Mouse (Mus musculus): ENCODE results near the gene Ubl5. TPM values are rescaled to one million over a fixed set of nuclear protein-coding genes. Genes with fewer than 3 reads are reported as not detected.

Ubl5 gene
- total RNA-seq, 2 experiments from 2014 or later = 151 to 420 TPM

DNA sequence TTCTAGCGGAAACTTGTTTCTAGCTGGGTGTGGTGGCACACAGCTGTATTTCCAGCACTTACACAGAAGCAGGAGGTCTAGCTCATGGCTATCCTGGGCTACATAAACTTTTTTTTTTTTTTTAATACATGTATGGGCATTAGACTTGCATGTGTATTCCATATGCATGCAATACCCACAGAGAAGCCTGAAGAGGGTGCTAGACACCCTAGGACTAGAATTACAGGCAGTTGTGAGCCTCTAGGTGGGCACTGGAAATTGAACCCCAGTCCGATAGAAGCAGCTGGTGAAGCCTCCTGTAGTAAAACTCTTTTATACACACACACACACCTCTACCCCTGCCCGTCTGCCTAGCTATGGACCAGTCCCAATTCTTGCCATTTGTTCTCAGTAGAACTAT lies 11.2 kb downstream of the Ubl5 start:
- no peak for ATAC-seq (replicated peaks; ENCODE audit: poor library complexity)

DNA sequence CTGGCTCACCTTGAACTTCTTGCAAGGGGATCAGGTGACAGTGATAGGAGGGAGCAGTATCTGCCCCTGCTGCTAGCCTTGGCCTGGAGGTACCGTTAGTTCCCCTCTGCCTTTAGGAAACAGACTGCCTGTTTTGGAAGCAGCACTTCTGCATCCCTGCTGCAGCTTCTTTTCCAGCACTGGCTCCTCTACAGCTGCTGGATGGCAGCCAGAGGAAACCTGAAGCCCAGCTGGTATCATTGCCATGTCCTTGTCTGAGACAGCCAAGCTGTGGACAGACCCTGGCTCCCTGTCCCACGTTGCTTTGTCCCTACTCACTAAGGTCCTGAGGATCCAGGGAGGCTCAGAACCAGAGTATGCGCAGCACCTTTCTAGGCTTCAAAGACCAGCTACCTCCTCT lies 14.9 kb downstream of the Ubl5 start:
- no peak for ATAC-seq (replicated peaks; ENCODE audit: poor library complexity)

DNA sequence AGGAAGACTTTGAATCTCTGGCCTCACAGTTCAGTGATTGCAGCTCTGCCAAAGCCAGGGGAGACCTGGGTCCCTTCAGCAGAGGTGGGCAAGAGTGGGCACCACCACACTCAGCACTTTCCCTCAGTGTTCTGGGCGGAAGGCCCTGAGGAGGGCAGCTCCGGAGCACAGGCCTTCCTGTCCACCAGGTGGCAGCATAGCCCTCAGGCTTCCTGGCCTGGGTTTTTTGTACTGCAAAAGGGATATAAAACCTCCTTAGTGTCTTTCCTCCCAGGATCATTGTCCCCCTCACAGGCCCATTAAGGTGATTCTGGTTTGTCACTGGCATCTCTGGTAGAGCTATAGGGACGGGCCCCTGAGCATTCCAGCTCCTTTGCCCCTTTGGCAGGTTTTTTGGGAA lies 19.6 kb downstream of the Ubl5 start:
- ATAC-seq (replicated peaks; ENCODE audit: poor library complexity) = peak; percentile 76

DNA sequence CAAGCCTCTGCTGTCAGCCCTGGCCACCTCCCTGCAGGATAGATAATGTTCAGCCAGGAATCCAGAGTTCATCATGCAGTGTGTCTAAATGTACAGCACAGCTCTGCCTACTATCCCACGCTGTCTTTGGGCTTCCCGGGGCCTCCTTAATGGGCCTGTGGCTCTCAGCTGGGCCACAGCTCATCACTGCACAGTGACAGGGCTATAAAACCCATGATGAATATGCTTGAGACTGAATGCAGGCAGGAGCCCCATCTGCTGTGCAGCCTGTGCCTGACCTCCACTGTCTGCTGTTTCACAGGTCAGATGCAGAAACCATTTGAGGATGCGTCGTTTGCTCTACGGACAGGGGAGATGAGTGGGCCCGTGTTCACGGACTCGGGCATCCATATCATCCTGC lies 20.2 kb downstream of the Ubl5 start:
- ATAC-seq (replicated peaks; ENCODE audit: poor library complexity) = no peak

DNA sequence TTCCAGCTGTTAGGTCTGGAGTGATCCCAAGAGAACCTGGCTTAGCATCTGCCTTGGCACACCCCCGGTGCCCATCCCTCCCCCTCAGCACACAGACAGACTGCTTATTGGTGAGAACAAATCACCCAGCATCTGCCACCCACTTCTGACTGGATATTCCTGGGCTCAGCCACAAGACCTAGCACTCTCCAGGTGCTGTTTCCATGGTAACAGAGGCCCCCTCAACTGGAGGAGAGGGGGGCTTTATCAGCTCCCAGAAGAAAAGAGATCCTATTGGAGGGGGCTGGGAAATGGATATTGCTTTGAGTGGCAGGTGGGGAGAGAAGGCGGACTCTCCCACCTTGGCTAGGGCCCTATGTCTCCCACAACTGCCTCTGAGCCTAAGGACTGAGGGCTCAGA lies 21.3 kb downstream of the Ubl5 start:
- no peak for ATAC-seq (replicated peaks; ENCODE audit: poor library complexity)

DNA sequence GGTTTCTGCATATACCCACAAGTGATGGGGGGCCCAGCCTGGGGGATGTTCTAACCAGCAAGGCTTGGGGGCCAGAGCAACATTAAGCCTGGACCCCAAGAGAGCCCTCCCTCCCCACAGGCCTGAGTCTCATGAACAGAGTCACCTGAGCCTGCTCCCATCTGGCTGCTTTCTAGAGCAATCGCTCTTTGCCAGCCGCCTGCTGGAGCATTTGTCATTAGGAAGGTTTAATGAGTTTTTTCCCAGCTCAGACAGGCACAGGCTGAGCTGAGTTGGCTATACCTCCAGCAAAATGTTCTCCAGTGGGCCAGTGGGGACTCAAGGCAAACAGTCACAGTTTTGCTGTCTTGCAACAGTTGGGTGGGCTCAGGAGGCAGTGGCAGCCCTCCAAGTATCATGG lies 21.7 kb downstream of the Ubl5 start:
- ATAC-seq (replicated peaks; ENCODE audit: poor library complexity) = no peak

DNA sequence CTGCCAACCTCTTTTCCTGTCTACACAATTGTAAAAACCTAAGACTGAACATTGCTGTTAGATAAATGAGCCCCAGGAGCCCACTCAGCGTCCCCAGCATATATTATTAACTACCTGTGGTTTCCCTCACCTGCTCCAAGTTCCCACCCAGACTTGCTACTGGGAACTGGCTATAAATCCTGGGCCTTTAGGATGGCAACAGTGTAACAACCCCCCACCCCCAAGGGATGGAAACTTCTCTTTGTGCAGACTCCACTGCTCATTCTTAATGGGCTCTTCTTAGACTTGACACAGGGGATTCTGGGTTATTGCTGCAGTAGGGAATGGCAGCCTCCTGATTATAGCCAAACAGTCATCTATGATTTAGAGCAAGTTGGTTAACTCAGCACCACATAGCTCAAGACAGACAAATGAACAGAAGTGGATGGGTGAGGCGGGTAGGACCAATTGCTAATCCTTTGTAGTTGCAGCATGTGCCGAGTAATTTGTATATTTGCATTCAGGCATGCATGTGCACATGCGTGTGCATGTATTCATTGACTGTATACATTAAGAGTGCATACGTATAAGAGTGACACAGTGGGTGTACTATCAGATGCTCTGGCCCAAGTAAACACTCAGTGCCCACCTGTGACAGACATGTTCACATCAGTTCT lies 22.4 kb downstream of the Ubl5 start:
- no peak for ATAC-seq (replicated peaks; ENCODE audit: poor library complexity)

DNA sequence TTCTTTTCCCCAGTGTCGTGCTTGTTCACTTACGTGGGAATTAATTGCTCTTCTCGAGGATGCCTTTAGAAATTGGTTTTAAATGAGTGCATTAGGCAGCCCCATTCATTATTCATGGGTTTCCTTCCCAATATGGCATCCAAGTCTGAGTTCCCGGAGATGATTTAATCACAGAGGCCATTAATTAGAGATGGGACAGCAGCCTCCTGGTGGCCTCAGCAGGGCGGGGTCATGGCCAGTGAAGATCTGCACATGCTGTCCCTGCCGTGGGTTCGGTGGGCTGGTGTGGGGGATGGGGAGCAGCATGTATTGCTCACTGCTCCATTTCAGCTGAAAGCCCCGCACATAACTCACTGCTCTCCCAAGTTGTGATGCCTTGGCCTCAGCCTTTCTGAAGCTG lies 23.2 kb downstream of the Ubl5 start:
- ATAC-seq (replicated peaks; ENCODE audit: poor library complexity) = no peak

DNA sequence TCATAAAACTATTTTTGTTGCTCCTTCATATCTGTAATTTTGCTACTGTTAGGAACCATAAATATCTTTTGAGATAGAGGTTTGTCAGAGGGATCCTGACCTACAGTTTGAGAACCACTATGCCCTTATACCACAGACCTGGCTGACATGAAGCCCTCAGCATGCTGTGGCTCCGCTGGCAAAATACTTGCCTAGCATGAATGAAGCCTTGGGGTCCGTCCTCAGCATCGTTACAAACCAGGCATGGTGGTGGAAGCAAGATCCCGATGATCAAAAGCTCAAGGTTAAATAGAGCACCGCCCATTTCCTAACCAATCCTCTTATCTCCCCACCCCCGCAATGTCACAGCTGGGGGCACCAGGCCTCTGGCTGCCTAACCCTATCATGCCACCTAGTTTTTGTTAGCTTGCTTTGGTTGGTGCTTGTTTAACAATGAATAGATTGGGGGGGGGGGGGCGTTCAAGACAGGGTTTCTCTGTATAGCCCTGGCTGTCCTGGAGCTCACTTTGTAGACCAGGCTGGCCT lies 23.9 kb downstream of the Ubl5 start:
- peak; percentile 69 for ATAC-seq (replicated peaks; ENCODE audit: poor library complexity)

DNA sequence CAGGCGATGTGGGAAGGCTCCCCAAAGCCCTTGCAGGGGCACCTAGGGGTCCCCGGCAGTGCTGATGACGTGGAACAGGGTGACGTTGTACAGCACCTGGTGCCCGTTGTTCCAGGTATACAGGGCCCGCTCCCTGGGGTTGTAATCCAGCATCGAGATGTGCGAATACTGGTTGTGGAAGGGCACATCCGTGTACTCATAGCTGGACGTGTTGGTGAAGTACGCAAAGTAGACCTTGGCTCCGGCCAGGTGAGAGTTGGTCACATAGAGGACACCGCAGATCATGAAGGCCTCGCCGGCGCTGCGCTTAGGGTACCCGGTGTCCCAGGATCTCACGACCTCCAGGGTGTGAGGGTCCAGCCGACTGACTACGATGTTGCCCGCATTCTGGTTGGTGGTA lies 25.4 kb downstream of the Ubl5 start:
- ATAC-seq (replicated peaks; ENCODE audit: poor library complexity) = no peak

DNA sequence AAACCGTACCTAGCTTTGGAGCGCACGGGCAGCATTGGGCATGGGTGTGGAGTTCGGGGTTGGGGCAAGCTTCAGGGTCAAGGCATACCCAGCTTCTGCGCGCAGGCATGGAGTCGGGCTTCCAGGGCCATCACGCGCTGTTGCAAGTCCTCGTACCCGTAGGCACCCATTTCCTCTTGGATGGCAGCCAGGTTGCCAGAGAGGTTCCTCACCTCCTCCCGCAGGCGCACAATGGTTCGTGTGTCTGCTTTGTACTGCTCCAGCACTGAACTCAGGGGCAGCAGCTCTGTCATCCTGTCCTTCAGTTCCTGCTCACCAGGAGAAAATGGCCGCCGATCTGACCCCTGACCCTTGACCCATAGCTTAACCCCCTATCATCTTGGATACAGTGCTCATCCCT lies 29.4 kb downstream of the Ubl5 start:
- ATAC-seq (replicated peaks; ENCODE audit: poor library complexity) = peak; percentile 60

DNA sequence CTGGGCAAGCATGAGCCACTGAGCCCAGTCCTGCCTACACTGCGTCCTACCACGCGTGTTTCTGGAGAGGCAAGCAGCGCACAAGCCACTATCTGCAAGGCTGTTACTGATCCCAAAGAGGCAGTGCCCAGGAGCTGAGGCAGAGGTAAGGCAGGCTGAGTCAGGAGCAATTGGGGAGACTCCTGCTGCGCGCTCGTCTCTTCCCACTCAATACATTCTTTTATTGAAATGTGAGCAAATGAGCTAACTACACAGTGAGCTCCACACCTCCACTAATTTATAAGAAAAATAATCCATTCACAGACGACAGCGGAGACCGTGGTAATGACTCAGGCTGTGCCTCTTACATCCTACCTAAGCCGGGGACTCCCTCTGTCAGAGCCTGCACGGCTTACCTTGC lies 35.2 kb downstream of the Ubl5 start:
- ATAC-seq (replicated peaks; ENCODE audit: poor library complexity) = no peak

DNA sequence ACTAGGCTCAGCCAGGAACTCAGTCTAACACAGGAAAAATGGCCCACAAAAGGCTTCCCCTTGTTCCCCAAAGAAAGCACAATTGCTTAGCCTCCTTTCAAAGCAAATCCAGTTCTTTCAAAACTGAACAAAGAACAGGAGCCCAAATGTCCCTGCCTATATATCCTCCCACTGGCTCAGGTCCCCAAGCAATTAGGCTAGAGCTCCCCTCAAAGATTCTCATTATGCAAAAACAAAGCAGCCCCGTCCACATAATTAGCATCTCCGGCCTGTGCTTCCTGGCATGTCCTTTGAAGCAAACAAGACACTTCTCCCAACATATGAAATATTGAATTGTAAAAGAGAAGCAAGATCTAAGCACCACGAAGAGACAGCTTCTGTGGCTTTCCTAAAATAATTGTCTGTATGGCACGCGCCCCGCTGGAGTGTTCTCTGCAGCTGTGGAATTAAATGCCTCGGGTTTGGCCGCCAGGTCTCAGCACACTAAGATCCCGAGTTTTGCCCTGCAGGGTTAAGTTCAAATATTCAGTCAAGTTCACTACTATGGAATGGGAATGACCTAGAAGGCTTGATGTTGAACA lies 37.8 kb downstream of the Ubl5 start:
- ATAC-seq (replicated peaks; ENCODE audit: poor library complexity) = no peak

DNA sequence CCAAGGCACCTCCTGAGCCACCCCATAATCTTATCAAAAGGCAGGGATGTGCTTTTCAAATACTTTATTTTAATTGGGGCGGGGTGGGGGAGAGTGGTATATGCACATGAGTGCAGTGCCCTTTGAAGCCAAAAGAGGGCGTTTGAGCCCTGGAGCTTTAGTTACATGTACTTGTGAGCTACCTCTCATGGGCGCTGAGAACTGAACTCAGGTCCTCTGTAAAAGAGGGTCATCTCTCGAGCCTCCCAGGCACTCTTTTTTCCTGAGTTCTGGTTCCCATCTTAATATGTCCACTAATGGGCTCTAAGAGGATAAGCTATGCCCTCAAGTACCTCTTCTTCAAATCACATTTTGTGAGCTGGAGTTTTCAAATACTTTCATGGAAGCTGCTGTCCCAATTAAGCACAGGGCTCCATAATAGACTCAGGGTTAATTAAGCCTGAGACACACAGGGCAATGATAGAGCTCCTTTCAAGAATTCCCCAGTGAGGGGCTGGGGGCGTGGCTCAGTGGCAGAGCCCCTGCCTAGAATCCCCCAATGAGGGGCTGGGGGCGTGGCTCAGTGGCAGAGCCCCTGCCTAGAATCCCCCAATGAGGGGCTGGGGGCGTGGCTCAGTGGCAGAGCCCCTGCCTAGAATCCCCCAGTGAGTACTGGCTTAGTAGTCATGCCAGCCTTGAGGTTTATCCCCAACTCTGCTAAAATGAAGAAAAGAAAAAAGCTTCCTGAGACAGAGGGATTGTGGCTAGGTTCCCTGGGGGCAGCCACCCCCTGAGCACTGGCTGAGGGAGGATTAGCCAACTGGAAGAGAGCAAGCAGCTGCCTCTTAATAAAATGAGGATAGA lies 39.1 kb downstream of the Ubl5 start:
- no peak for ATAC-seq (replicated peaks; ENCODE audit: poor library complexity)

DNA sequence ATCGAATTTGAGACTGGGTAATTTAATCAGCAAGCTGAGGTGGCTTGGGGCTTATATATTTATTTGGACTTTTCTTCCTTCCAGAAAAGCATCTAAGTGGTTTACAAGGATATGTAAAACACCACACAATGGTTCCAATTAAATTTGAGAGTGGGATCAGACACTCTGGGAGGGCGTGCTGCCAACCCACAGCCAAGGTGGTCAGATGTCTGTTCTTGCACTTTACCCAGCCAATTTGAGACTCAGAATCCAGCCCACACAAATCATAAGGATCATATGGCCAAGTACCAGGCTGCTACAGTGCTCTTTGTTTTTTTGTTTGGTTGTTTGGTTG lies 39.7 kb downstream of the Ubl5 start:
- ATAC-seq (replicated peaks; ENCODE audit: poor library complexity) = no peak

DNA sequence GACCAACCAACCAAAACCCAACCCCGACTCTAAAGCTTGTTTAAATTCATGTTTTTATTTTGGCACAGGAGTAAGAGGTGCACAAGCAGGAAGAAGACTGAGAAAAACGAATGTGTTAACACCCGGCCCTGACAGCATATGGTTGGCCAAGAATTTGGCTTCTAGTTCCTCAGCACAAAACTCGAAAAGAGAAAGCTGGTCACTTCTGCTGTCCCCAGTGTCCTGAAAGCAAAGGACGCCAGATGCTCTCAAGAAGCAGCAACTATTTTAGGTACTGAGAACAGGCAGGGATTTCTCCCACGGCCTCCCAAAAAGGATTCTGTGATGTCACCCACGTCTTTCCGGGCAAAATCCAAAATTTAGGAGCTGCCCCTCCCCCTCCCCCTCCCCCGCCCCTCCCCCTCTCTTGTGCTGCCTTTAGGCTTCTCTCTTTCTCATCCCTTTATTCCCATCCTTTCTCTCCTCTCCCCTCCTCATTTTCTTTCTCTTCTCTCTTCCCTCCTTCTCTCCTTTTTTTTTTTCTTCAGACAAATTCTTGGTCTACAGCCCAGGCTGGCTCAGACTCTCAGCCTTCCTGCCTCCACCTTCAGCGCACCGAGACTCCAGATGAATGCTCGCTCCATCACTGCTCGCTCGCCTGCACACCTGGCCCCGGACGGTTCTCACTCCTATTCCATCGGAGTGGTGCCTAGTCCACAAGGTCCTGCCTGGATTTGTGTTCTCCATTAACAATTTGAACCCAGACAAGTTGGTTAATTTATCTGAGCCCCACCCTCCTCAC lies 42.6 kb downstream of the Ubl5 start:
- no peak for ATAC-seq (replicated peaks; ENCODE audit: poor library complexity)

DNA sequence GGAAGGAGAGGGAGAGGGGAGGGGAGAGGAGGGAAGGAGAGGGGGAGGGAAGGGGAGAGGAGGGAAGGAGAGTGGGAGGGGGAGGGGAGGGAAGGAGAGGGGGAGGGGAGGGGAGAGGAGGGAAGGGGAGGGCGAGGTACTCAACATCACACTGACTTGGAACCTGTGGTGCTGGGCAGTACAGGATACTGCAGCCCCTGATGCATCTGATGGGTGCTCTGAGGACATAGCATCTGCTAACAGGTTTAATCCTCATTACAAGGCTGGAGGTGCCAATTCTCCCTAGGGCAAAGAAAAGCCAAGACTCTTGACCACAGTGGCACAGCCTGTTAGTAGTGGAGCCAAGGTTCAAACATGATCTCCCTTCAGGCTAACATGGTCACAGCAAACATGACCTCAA lies 46.7 kb downstream of the Ubl5 start:
- ATAC-seq (replicated peaks; ENCODE audit: poor library complexity) = no peak

DNA sequence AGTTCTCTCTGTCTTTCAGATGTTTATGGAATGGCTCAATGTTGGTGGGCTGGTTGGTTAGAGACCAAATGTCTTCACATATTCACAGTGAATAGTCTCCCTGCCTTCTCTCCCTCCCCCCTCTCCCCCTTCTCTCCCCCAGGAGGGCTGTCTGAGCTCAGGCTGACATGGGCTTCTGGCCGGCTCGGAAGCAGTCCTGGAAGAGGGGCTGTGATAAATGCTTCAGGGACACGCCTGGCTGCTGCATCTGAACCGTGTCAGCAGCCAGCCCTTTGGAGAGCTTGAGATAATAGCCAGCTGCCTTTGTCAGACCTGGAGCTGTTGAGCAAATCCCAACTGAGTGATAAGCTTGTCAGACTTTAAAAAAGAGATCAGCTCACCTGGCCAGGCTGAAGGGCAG lies 47.2 kb downstream of the Ubl5 start:
- no peak for ATAC-seq (replicated peaks; ENCODE audit: poor library complexity)

DNA sequence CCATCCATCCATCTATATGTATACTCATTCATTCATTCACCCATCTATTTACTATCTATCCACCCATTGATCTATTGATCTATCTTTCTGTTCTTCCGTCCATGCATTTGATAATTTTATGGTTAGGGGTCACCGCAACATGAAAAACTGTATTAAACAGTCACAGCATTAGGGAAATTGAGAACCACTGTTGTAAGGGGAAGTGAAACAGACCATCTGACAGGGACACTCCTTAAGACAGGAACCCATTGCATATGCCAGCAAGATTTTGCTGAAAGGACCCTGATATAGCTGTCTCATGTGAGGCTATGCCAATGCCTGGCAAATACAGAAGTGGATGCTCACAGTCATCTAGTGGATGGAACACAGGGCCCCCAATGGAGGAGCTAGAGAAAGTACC lies 47.8 kb downstream of the Ubl5 start:
- ATAC-seq (replicated peaks; ENCODE audit: poor library complexity) = peak; percentile 69

DNA sequence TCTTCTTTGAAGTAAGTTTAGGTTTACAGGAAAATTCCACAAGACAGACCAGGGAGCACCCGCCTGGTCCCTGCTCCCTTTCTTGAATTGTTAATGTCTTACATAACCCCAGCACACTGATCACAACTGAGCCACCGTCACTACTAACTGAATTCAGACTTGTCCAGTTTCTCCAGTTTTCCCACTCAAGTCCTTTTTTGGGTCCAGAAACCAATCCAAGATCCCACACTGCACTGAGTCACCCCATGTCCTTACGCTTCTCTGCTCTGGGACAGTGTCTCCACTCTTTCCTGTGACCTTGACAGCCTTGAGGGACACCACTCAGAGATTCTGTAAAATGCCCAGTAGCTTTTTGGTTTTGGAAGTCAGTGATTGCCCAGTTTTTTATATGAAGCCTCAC lies 50.2 kb downstream of the Ubl5 start:
- ATAC-seq (replicated peaks; ENCODE audit: poor library complexity) = no peak

DNA sequence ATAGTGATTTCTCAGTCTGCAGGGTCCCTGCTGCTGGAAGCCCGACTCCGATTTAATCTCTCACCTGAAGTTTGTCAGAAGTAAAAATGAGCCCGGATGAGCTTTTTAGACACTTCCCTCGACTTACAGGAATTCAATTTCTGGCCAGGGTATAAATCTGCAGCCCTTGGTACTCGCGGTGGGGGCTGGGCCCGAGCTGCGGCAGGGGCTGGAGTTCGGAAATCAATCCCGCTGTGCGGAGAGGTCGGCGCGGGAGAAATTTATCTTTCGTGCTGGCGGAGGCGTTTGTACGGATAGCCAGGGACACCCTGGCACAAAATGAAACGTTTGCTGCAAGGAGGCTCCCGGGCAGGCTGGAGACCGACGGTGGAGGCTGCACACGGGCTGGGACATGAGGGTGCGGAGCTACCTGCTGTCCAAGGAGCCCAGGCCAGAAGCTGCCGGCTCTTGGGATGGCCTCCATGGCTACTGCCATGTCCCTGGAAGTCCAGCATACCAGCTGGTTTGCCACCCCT lies 52.1 kb downstream of the Ubl5 start:
- ATAC-seq (replicated peaks; ENCODE audit: poor library complexity) = no peak

Data from megakaryocyte progenitor cell, adult 5-6 weeks (primary cell).